Mouse (Mus musculus): ENCODE measurements around the gene Pus7l.

DNA sequence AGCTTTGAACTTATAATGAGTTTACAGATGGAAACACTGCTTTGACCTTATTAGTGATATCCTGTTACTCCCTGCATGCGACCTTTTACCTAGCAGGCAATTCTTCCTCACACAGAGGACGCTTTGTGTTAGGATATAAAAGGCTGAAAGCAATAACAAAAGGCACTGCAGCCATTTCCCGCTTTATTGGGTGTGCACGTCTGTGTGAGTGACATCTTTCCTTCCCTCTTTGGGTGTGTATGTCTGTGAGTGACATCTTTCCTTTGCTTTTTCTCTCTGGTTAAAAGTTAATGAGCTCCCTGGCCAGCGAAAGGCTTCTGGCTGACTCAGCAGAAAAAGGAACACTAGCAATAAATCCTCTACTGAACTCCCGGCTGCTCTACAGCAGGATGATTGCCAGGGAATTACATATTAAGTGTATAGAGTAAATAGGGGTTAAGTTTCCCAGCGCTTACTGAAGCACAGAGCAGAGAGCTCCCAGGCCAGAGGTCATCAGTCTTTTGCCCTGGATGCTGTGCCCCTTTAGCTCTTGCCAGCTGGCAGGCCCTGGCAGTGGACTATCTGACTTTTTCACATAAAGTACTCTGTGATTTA, 38.8 kb upstream of the Pus7l start:
- TF ChIP-seq CTCF (IDR thresholded peaks at IDR 0.05; ENCODE audit: insufficient read depth, low read depth, low read length): no peak
- TF ChIP-seq POLR2A (IDR thresholded peaks at IDR 0.05; ENCODE audit: insufficient read depth, low read depth, low read length): no peak
